Mouse (Mus musculus) hindbrain, embryonic 11.5 days (tissue): ENCODE data around the gene Zrsr2. TPM values are rescaled to one million over a fixed set of nuclear protein-coding genes. Genes with fewer than 3 reads are reported as not detected.

Source experiments
- ATAC-seq: fragments of 200-750 bp; cut with Nextera tagmentation; 2 replicates; pipeline ENCODE4 v1.8.0; 2017; ENCODE audit warnings: mild to moderate bottlenecking, moderate TSS enrichment, moderate library complexity; ENCODE audit not compliant: low FRiP score
- DNase-seq: peaks from one replicate; pipeline ENCODE4 v3.0.0-alpha.2; 2015; ENCODE audit warnings: low spot score
- H3K27ac ChIP-seq: fragments of 300-500 bp; sonication (generic); 2 replicates; pipeline ENCODE4 v1.5.1; 2014; ENCODE audit warnings: mild to moderate bottlenecking, low read depth, low read length
- H3K27me3 ChIP-seq: fragments of 300-500 bp; sonication (generic); 2 replicates; pipeline ENCODE4 v1.6.1; 2014; ENCODE audit warnings: mild to moderate bottlenecking, low read length, moderate library complexity, mixed read lengths; ENCODE audit not compliant: control insufficient read depth, insufficient read depth
- H3K36me3 ChIP-seq: fragments of 300-500 bp; sonication (generic); 2 replicates; pipeline ENCODE4 v1.6.1; 2014; ENCODE audit warnings: mild to moderate bottlenecking, low read length, moderate library complexity, mixed read lengths; ENCODE audit not compliant: control insufficient read depth, insufficient read depth
- H3K4me1 ChIP-seq: fragments of 300-500 bp; sonication (generic); replicated peaks from 2 replicates; pipeline ENCODE4 v1.6.1; 2014; ENCODE audit warnings: low read length, mixed read lengths; ENCODE audit not compliant: control insufficient read depth, insufficient read depth
- H3K4me2 ChIP-seq: fragments of 300-500 bp; sonication (generic); replicated peaks from 2 replicates; pipeline ENCODE4 v1.6.1; 2014; ENCODE audit warnings: mild to moderate bottlenecking, low read depth, low read length
- H3K4me3 ChIP-seq: fragments of 300-500 bp; sonication (generic); 2 replicates; pipeline ENCODE4 v1.5.1; 2014; ENCODE audit warnings: low read depth, low read length
- H3K9ac ChIP-seq: fragments of 300-500 bp; sonication (generic); 2 replicates; pipeline ENCODE4 v1.6.1; 2014; ENCODE audit warnings: low read depth, low read length
- H3K9me3 ChIP-seq: fragments of 300-500 bp; sonication (generic); 2 replicates; pipeline ENCODE4 v1.6.1; 2016; ENCODE audit warnings: low read length; ENCODE audit not compliant: control insufficient read depth
- WGBS: fragments of 180-500 bp; shearing (Covaris S2); extraction: QIAGEN DNeasy Blood & Tissue Kit; methylation state at CpG from one replicate; pipeline ENCODE4 v1.1.7; 2014; 5-methylcytosine and 5-hydroxymethylcytosine counted together
- polyA plus RNA-seq: library from polyadenylated mRNA; unstranded; fragments of >200 nt; fragmentation: Nextera tagmentation; extraction: Ambion mirVana; gene quantifications from 2 replicates; pipeline ENCODE4 v1.2.1, GENCODE M21; 2014

Gene Zrsr2
- polyA plus RNA-seq, 1 experiment from 2014 or later: 64.1 TPM

GRCm38 (mm10) chrX:163957381-163957780, 1.1 kb downstream of the Zrsr2 start:
- Histone ChIP-seq H3K4me1 (no peaks in the 10 kb centered on the region), H3K9me3 (no peaks in the 10 kb centered on the region), H3K27me3 (no peaks in the 10 kb centered on the region), H3K9ac (peak overlapping the region; percentile 72), H3K36me3 (no peaks in the 10 kb centered on the region), H3K27ac (peak overlapping the region; percentile 94), H3K4me2 (peak overlapping the region; percentile 44), H3K4me3 (peak overlapping the region; percentile 64)
- ATAC-seq: no peak
- WGBS: 44% methylated on average over 12 of the region's 12 CpGs
- no peak for DNase-seq

GRCm38 (mm10) chrX:163951618-163952017, 6.8 kb downstream of the Zrsr2 start:
- Histone ChIP-seq H3K4me1 (no peaks in the 10 kb centered on the region), H3K4me3 (no peak overlapping the region), H3K27me3 (no peaks in the 10 kb centered on the region), H3K9ac (no peak overlapping the region), H3K9me3 (no peaks in the 10 kb centered on the region), H3K36me3 (no peaks in the 10 kb centered on the region), H3K27ac (no peak overlapping the region), H3K4me2 (no peak overlapping the region)
- ATAC-seq: no peak
- WGBS: 93% methylated on average over 1 of the region's 1 CpGs
- DNase-seq: no peak

GRCm38 (mm10) chrX:163944381-163944780, 14.1 kb downstream of the Zrsr2 start:
- no peak overlapping the region for H3K4me3 ChIP-seq
- H3K4me2 ChIP-seq: no peak overlapping the region
- WGBS: 93% methylated on average over 3 of the region's 3 CpGs
- no peaks in the 10 kb centered on the region for H3K9me3 ChIP-seq
- no peak overlapping the region for H3K27ac ChIP-seq
- no peak for DNase-seq
- H3K9ac ChIP-seq: no peak overlapping the region
- H3K4me1 ChIP-seq: no peaks in the 10 kb centered on the region
- H3K27me3 ChIP-seq: no peaks in the 10 kb centered on the region; the same call in 1 of the 2 replicates
- ATAC-seq: no peak
- H3K36me3 ChIP-seq: no peaks in the 10 kb centered on the region

GRCm38 (mm10) chrX:163938587-163938986, 19.9 kb downstream of the Zrsr2 start:
- 89% methylated on average over 6 of the region's 6 CpGs for WGBS
- H3K36me3 ChIP-seq: no peaks in the 10 kb centered on the region
- no peak for DNase-seq

GRCm38 (mm10) chrX:163934731-163935130, 23.7 kb downstream of the Zrsr2 start:
- no peaks in the 10 kb centered on the region for H3K27me3 ChIP-seq
- no peak for ATAC-seq
- H3K36me3 ChIP-seq: no peaks in the 10 kb centered on the region
- no peak overlapping the region for H3K27ac ChIP-seq
- H3K9me3 ChIP-seq: no peaks in the 10 kb centered on the region
- WGBS: 81% methylated on average over 8 of the region's 8 CpGs
- H3K9ac ChIP-seq: no peak overlapping the region
- DNase-seq: no peak
- H3K4me1 ChIP-seq: no peaks in the 10 kb centered on the region
- H3K4me2 ChIP-seq: no peak overlapping the region
- no peak overlapping the region for H3K4me3 ChIP-seq

More at GRCm38 (mm10) chrX:163938587-163938986, 19.9 kb downstream of the Zrsr2 start:
- no peak overlapping the region for H3K27ac ChIP-seq
- no peaks in the 10 kb centered on the region for H3K4me1 ChIP-seq
- H3K4me2 ChIP-seq: no peak overlapping the region
- H3K9ac ChIP-seq: no peak overlapping the region
- H3K4me3 ChIP-seq: no peak overlapping the region
- ATAC-seq: no peak
- H3K9me3 ChIP-seq: no peaks in the 10 kb centered on the region
- H3K27me3 ChIP-seq: no peaks in the 10 kb centered on the region; the same call in 1 of the 2 replicates

- ATAC-seq: no peak
- Histone ChIP-seq H3K4me2 (no peak overlapping the region), H3K27ac (no peak overlapping the region), H3K9ac (no peak overlapping the region), H3K4me3 (no peak overlapping the region), H3K9me3 (no peaks in the 10 kb centered on the region), H3K4me1 (no peaks in the 10 kb centered on the region), H3K27me3 (no peaks in the 10 kb centered on the region), H3K36me3 (no peaks in the 10 kb centered on the region)
- DNase-seq: no peak
Observed at GRCm38 (mm10) chrX:163929550-163929949, 28.9 kb downstream of the Zrsr2 start.

- ATAC-seq: no peak
Observed at GRCm38 (mm10) chrX:163912791-163913190, 45.7 kb downstream of the Zrsr2 start.

GRCm38 (mm10) chrX:163909381-163909780, 49.1 kb downstream of the Zrsr2 start:
- Histone ChIP-seq H3K36me3 (no peaks in the 10 kb centered on the region), H3K9me3 (no peaks in the 10 kb centered on the region), H3K9ac (peak overlapping the region; percentile 66), H3K4me1 (no peaks in the 10 kb centered on the region), H3K27ac (peak overlapping the region; percentile 87), H3K27me3 (no peaks in the 10 kb centered on the region), H3K4me2 (peak overlapping the region; percentile 36), H3K4me3 (peak overlapping the region; percentile 61)
- DNase-seq: peak; percentile 58
- WGBS: 10% methylated on average over 23 of the region's 34 CpGs
- ATAC-seq: peak; percentile 64

More at GRCm38 (mm10) chrX:163912791-163913190, 45.7 kb downstream of the Zrsr2 start:
- Histone ChIP-seq H3K9me3 (no peaks in the 10 kb centered on the region), H3K4me2 (no peak overlapping the region), H3K27ac (no peak overlapping the region), H3K36me3 (no peaks in the 10 kb centered on the region), H3K4me3 (no peak overlapping the region), H3K4me1 (no peaks in the 10 kb centered on the region), H3K27me3 (no peaks in the 10 kb centered on the region), H3K9ac (no peak overlapping the region)
- peak; percentile 35 for DNase-seq

GRCm38 (mm10) chrX:163908337-163909250, 49.9 kb downstream of the Zrsr2 start, which contains the start of gene Ap1s2:
Gene Ap1s2 (plus strand): TSS chrX:163909017.
- H3K27me3 ChIP-seq: no peaks in the 10 kb centered on the region

More at GRCm38 (mm10) chrX:163908337-163909250, 49.9 kb downstream of the Zrsr2 start, which contains the start of gene Ap1s2:
- H3K4me2 ChIP-seq: peak within 1 kb of the TSS; percentile 40
- peak within 1 kb of the TSS; percentile 87 for H3K27ac ChIP-seq
- DNase-seq: peak; percentile 90
- 17% methylated on average over 66 of the region's 80 CpGs for WGBS
- H3K4me1 ChIP-seq: no peaks in the 10 kb centered on the region
- no peaks in the 10 kb centered on the region for H3K9me3 ChIP-seq
- H3K36me3 ChIP-seq: no peaks in the 10 kb centered on the region
- ATAC-seq: peak; percentile 99
- peak within 1 kb of the TSS; percentile 61 for H3K4me3 ChIP-seq
- peak within 1 kb of the TSS; percentile 66 for H3K9ac ChIP-seq
